Mouse (Mus musculus) testis, adult 2 months (tissue): ENCODE results near the gene Mgat1.

Experiments used
- CTCF ChIP-seq: fragments of 200-500 bp; IDR thresholded peaks from 2 replicates; pipeline ENCODE4 v1.5.1; 2012; ENCODE audit warnings: low read depth, mild to moderate bottlenecking, inconsistent platforms, low read length, moderate library complexity; ENCODE audit not compliant: control insufficient read depth, insufficient read depth, insufficient replicate concordance
- POLR2A ChIP-seq: fragments of 200-500 bp; IDR thresholded peaks from 2 replicates; pipeline ENCODE4 v1.6.1; 2012; ENCODE audit warnings: low read depth, mild to moderate bottlenecking, inconsistent platforms, low read length, moderate library complexity; ENCODE audit not compliant: control insufficient read depth

DNA sequence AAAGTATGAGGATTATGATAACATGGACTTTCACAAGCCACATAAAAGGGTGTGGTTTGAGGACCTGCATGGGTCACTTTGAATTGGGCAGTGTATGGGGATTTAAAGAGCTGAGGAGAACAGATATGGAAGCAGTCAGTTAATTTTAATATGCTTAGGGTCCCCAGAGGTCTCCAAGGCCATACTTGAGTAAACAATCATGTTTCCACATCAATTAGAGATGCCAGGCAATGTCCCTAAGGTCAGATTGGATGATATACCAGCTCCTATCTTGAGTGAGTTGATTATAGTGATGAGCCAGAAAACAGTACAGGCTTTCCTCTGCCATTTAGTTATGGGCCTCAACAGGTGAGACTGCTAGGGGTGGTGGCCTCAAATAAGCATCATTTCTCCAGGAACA, 60.5 kb downstream of the Mgat1 start, which contains the start of gene Olfr10:
- TF ChIP-seq CTCF (no peak), POLR2A (no peak)
